Mouse (Mus musculus) stomach, postnatal 0 days (tissue): Measurements from ENCODE around the gene Prr15. TPM values are rescaled to one million over a fixed set of nuclear protein-coding genes. Genes with fewer than 3 reads are reported as not detected.

ENCODE experiments used
- ATAC-seq: fragments of 200-750 bp; cut with Nextera tagmentation; 2 replicates; pipeline ENCODE4 v1.8.0; 2017; ENCODE audit not compliant: low FRiP score, low TSS enrichment
- DNase-seq: peaks from one replicate; pipeline ENCODE4 v3.0.0-alpha.2; 2016; ENCODE audit warnings: low spot score
- H3K27ac ChIP-seq: fragments of 300-500 bp; sonication (generic); replicated peaks from 2 replicates; pipeline ENCODE4 v1.5.1; 2014; ENCODE audit warnings: mild to moderate bottlenecking, control low read depth
- H3K27me3 ChIP-seq: fragments of 300-500 bp; sonication (generic); 2 replicates; pipeline ENCODE4 v1.6.1; 2014; ENCODE audit warnings: low read length; ENCODE audit not compliant: control insufficient read depth, insufficient read depth
- H3K36me3 ChIP-seq: fragments of 300-500 bp; sonication (generic); 2 replicates; pipeline ENCODE4 v1.6.1; 2014; ENCODE audit warnings: low read length, mixed read lengths; ENCODE audit not compliant: control insufficient read depth, insufficient read depth
- H3K4me1 ChIP-seq: fragments of 300-500 bp; sonication (generic); replicated peaks from 2 replicates; pipeline ENCODE4 v1.6.1; 2014; ENCODE audit warnings: antibody characterized with exemption; ENCODE audit not compliant: control insufficient read depth, insufficient read depth
- H3K4me2 ChIP-seq: fragments of 300-500 bp; sonication (generic); replicated peaks from 2 replicates; pipeline ENCODE4 v1.6.1; 2014; ENCODE audit warnings: low read depth, mild to moderate bottlenecking, control low read depth, moderate library complexity
- H3K4me3 ChIP-seq: fragments of 300-500 bp; sonication (generic); 2 replicates; pipeline ENCODE4 v1.5.1; 2014; ENCODE audit warnings: low read depth, low read length, control low read depth
- H3K9ac ChIP-seq: fragments of 300-500 bp; sonication (generic); 2 replicates; pipeline ENCODE4 v1.6.1; 2014; ENCODE audit warnings: mild to moderate bottlenecking, low read length, control low read depth, mixed read lengths
- H3K9me3 ChIP-seq: fragments of 300-500 bp; sonication (generic); 2 replicates; pipeline ENCODE4 v1.6.1; 2016; ENCODE audit warnings: low read length; ENCODE audit not compliant: control insufficient read depth
- CTCF ChIP-seq: IDR thresholded peaks from 2 replicates; pipeline ENCODE4 v1.5.1; 2016; ENCODE audit warnings: antibody characterized with exemption, low read depth, mild to moderate bottlenecking, moderate library complexity
- EP300 ChIP-seq: optimal IDR thresholded peaks from 2 replicates; pipeline ENCODE3; 2016; ENCODE audit warnings: antibody characterized with exemption
- WGBS: fragments of 180-500 bp; shearing (Covaris S2); extraction: QIAGEN DNeasy Blood & Tissue Kit; methylation state at CpG from one replicate; pipeline ENCODE4 v1.1.7; 2014; 5-methylcytosine and 5-hydroxymethylcytosine counted together
- polyA plus RNA-seq: library from polyadenylated mRNA; unstranded; fragments of >200 nt; fragmentation: Nextera tagmentation; extraction: Ambion mirVana; gene quantifications from 2 replicates; pipeline ENCODE4 v1.2.1, GENCODE M21; 2015

The Prr15 gene
- polyA plus RNA-seq, 1 experiment from 2014 or later = 8.2 TPM

GRCm38 (mm10) chr6:54305777-54306176 lies 19.9 kb upstream of the Prr15 start:
- no peaks in the 10 kb centered on the region for H3K36me3 ChIP-seq
- no peak for DNase-seq
- H3K27me3 ChIP-seq = no peaks in the 10 kb centered on the region
- H3K4me2 ChIP-seq = no peak overlapping the region
- H3K4me3 ChIP-seq = no peak overlapping the region
- no peak for TF ChIP-seq EP300
- no peak for TF ChIP-seq CTCF
- no peak for ATAC-seq
- H3K9me3 ChIP-seq = no peaks in the 10 kb centered on the region
- 84% methylated on average over 1 of the region's 1 CpGs for WGBS
- no peak overlapping the region for H3K9ac ChIP-seq
- no peaks in the 10 kb centered on the region for H3K4me1 ChIP-seq
- H3K27ac ChIP-seq = no peak overlapping the region

- H3K4me3 ChIP-seq = no peak overlapping the region
- H3K9ac ChIP-seq = no peak overlapping the region
- DNase-seq (no peak), ATAC-seq (no peak)
- no peak overlapping the region for H3K27ac ChIP-seq
- 62% methylated on average over 2 of the region's 2 CpGs for whole genome bisulfite sequencing
- no peaks in the 10 kb centered on the region for H3K9me3 ChIP-seq
- no peaks in the 10 kb centered on the region for H3K4me1 ChIP-seq
- H3K36me3 ChIP-seq = no peaks in the 10 kb centered on the region
- H3K27me3 ChIP-seq = no peaks in the 10 kb centered on the region
- no peak overlapping the region for H3K4me2 ChIP-seq
- TF ChIP-seq CTCF (no peak), EP300 (no peak)
These were observed 12.6 kb upstream of the Prr15 start for GRCm38 (mm10) chr6:54313071-54313470.

GRCm38 (mm10) chr6:54318618-54319017 lies 7.0 kb upstream of the Prr15 start:
- Histone ChIP-seq H3K4me2 (no peak overlapping the region), H3K36me3 (no peaks in the 10 kb centered on the region), H3K27me3 (no peaks in the 10 kb centered on the region), H3K9ac (no peak overlapping the region), H3K9me3 (no peaks in the 10 kb centered on the region), H3K4me3 (no peak overlapping the region), H3K4me1 (no peaks in the 10 kb centered on the region), H3K27ac (no peak overlapping the region)
- no peak for TF ChIP-seq EP300
- DNase-seq = no peak
- ATAC-seq = no peak
- WGBS = 87% methylated on average over 9 of the region's 9 CpGs

GRCm38 (mm10) chr6:54319198-54319597 lies 6.4 kb upstream of the Prr15 start:
- 82% methylated on average over 3 of the region's 3 CpGs for WGBS
- Histone ChIP-seq H3K4me2 (no peak overlapping the region), H3K4me1 (no peaks in the 10 kb centered on the region), H3K9ac (no peak overlapping the region), H3K27ac (no peak overlapping the region), H3K4me3 (no peak overlapping the region), H3K36me3 (no peaks in the 10 kb centered on the region), H3K9me3 (no peaks in the 10 kb centered on the region), H3K27me3 (no peaks in the 10 kb centered on the region)
- TF ChIP-seq EP300 (no peak), CTCF (no peak)
- DNase-seq = no peak
- ATAC-seq = no peak

GRCm38 (mm10) chr6:54320236-54320635 lies 5.4 kb upstream of the Prr15 start:
- no peak overlapping the region for H3K9ac ChIP-seq
- DNase-seq (no peak), ATAC-seq (peak; percentile 40; the same call in 1 of the 2 replicates)
- no peak overlapping the region for H3K4me3 ChIP-seq
- 0 out of 2 replicates have a peak overlapping the region, but pooled peaks have one; percentile 30 for H3K27ac ChIP-seq
- H3K27me3 ChIP-seq = no peaks in the 10 kb centered on the region
- no peak for TF ChIP-seq CTCF
- peak; percentile 56 for TF ChIP-seq EP300
- no peaks in the 10 kb centered on the region for H3K9me3 ChIP-seq
- no peak overlapping the region for H3K4me2 ChIP-seq
- WGBS = 64% methylated on average over 1 of the region's 1 CpGs
- no peaks in the 10 kb centered on the region for H3K36me3 ChIP-seq
- no peaks in the 10 kb centered on the region for H3K4me1 ChIP-seq

GRCm38 (mm10) chr6:54326671-54327625 lies 1.3 kb downstream of the Prr15 start:
- no peaks in the 10 kb centered on the region for H3K9me3 ChIP-seq
- peak overlapping the region; percentile 45 for H3K4me3 ChIP-seq
- H3K4me2 ChIP-seq = peak overlapping the region; percentile 93
- H3K4me1 ChIP-seq = no peaks in the 10 kb centered on the region
- no peaks in the 10 kb centered on the region for H3K36me3 ChIP-seq
- peak overlapping the region; percentile 45 for H3K9ac ChIP-seq
- H3K27ac ChIP-seq = peak overlapping the region; percentile 19
- under 1% methylated on average over 53 of the region's 53 CpGs for WGBS
- H3K27me3 ChIP-seq = no peaks in the 10 kb centered on the region
- DNase-seq (peak; percentile 88), ATAC-seq (peak; percentile 88)
- TF ChIP-seq CTCF (no peak), EP300 (no peak)
